Mouse (Mus musculus) kidney, adult 18-20 months (tissue): Measurements from ENCODE around the gene Sh3rf3.

Experiments
- DNase-seq: peaks from one replicate; pipeline ENCODE4 v3.0.0; 2021

The Sh3rf3 gene

GRCm38 (mm10) chr10:59112755-59113154, 299.6 kb downstream of the Sh3rf3 start:
- DNase-seq, result no peak

- no peak for DNase-seq
Measured at GRCm38 (mm10) chr10:59113386-59113785, 300.2 kb downstream of the Sh3rf3 start.

- DNase-seq, result no peak
Measured at GRCm38 (mm10) chr10:59114535-59115291, 301.6 kb downstream of the Sh3rf3 start.

- no peak for DNase-seq
Measured at GRCm38 (mm10) chr10:59115691-59116090, 302.5 kb downstream of the Sh3rf3 start.

GRCm38 (mm10) chr10:59116331-59116730, 303.2 kb downstream of the Sh3rf3 start:
- DNase-seq, result no peak

- no peak for DNase-seq
Measured at GRCm38 (mm10) chr10:59117555-59117954, 304.4 kb downstream of the Sh3rf3 start.

- DNase-seq, result no peak
Measured at GRCm38 (mm10) chr10:59119001-59119400, 305.8 kb downstream of the Sh3rf3 start.

GRCm38 (mm10) chr10:59119811-59120210, 306.7 kb downstream of the Sh3rf3 start:
- DNase-seq, result no peak

GRCm38 (mm10) chr10:59125497-59125896, 312.3 kb downstream of the Sh3rf3 start:
- no peak for DNase-seq

- DNase-seq, result no peak
Measured at GRCm38 (mm10) chr10:59127637-59128036, 314.5 kb downstream of the Sh3rf3 start.

GRCm38 (mm10) chr10:59131926-59132628, 318.9 kb downstream of the Sh3rf3 start:
- DNase-seq, result no peak

- no peak for DNase-seq
Measured at GRCm38 (mm10) chr10:59133478-59134009, 320.4 kb downstream of the Sh3rf3 start.

GRCm38 (mm10) chr10:59149956-59150383, 336.8 kb downstream of the Sh3rf3 start:
- DNase-seq, result peak; percentile 37

- DNase-seq, result no peak
Measured at GRCm38 (mm10) chr10:59150938-59151657, 337.9 kb downstream of the Sh3rf3 start.

GRCm38 (mm10) chr10:59152544-59153081, 339.5 kb downstream of the Sh3rf3 start:
- no peak for DNase-seq

- no peak for DNase-seq
Measured at GRCm38 (mm10) chr10:59158627-59159026, 345.5 kb downstream of the Sh3rf3 start.

- DNase-seq, result no peak
Measured at GRCm38 (mm10) chr10:59162185-59162897, 349.2 kb downstream of the Sh3rf3 start.

- peak; percentile 54 for DNase-seq
Measured at GRCm38 (mm10) chr10:59166104-59166944, 353.2 kb downstream of the Sh3rf3 start.

GRCm38 (mm10) chr10:59171042-59171441, 357.9 kb downstream of the Sh3rf3 start:
- DNase-seq, result no peak

GRCm38 (mm10) chr10:59172539-59172938, 359.4 kb downstream of the Sh3rf3 start:
- no peak for DNase-seq

- no peak for DNase-seq
Measured at GRCm38 (mm10) chr10:59179620-59180019, 366.5 kb downstream of the Sh3rf3 start.
